Mouse (Mus musculus) kidney, embryonic 16.5 days (tissue): ENCODE results near the gene Lrig2. TPM values are rescaled to one million over a fixed set of nuclear protein-coding genes. Genes with fewer than 3 reads are reported as not detected.

ENCODE experiments used
- ATAC-seq: fragments of 200-750 bp; cut with Nextera tagmentation; 2 replicates; pipeline ENCODE4 v1.8.0; 2017; ENCODE audit warnings: moderate TSS enrichment; ENCODE audit not compliant: low FRiP score, low TSS enrichment
- H3K27ac ChIP-seq: fragments of 300-500 bp; sonication (generic); 2 replicates; pipeline ENCODE4 v1.5.1; 2014; ENCODE audit warnings: low read length
- H3K27me3 ChIP-seq: fragments of 300-500 bp; sonication (generic); 2 replicates; pipeline ENCODE4 v1.6.1; 2014; ENCODE audit warnings: low read length, control low read depth, mixed read lengths; ENCODE audit not compliant: insufficient read depth
- H3K36me3 ChIP-seq: fragments of 300-500 bp; sonication (generic); 2 replicates; pipeline ENCODE4 v1.6.1; 2014; ENCODE audit warnings: low read length, control low read depth, mixed read lengths; ENCODE audit not compliant: insufficient read depth
- H3K4me1 ChIP-seq: fragments of 300-500 bp; sonication (generic); 2 replicates; pipeline ENCODE4 v1.6.1; 2014; ENCODE audit warnings: low read length, control low read depth, mixed read lengths; ENCODE audit not compliant: insufficient read depth
- H3K4me2 ChIP-seq: fragments of 300-500 bp; sonication (generic); replicated peaks from 2 replicates; pipeline ENCODE4 v1.6.1; 2014; ENCODE audit warnings: low read depth, low read length
- H3K4me3 ChIP-seq: fragments of 300-500 bp; sonication (generic); 2 replicates; pipeline ENCODE4 v1.5.1; 2014; ENCODE audit warnings: mild to moderate bottlenecking, low read length
- H3K9ac ChIP-seq: fragments of 300-500 bp; sonication (generic); replicated peaks from 2 replicates; pipeline ENCODE4 v1.6.1; 2014; ENCODE audit warnings: low read length
- H3K9me3 ChIP-seq: fragments of 300-500 bp; sonication (generic); 2 replicates; pipeline ENCODE4 v1.6.1; 2016; ENCODE audit warnings: low read length, control low read depth
- WGBS: fragments of 180-500 bp; shearing (Covaris S2); extraction: QIAGEN DNeasy Blood & Tissue Kit; methylation state at CpG from one replicate; pipeline ENCODE4 v1.1.7; 2014; 5-methylcytosine and 5-hydroxymethylcytosine counted together
- polyA plus RNA-seq: library from polyadenylated mRNA; unstranded; fragments of >200 nt; fragmentation: Nextera tagmentation; extraction: Ambion mirVana; gene quantifications from 2 replicates; pipeline ENCODE4 v1.2.1, GENCODE M21; 2015

The Lrig2 gene
- polyA plus RNA-seq, 1 experiment from 2014 or later = 15.6 TPM

GRCm38 (mm10) chr3:104359225-104360135 lies 152.2 kb downstream of the Lrig2 start:
- Histone ChIP-seq H3K27me3 (no peaks in the 10 kb centered on the region), H3K27ac (0 out of 2 replicates have a peak overlapping the region, but pooled peaks have one; percentile 16), H3K4me2 (no peak overlapping the region), H3K4me1 (peaks cover 10% of the 10 kb centered on the region; the same call in 1 of the 2 replicates), H3K9me3 (no peaks in the 10 kb centered on the region), H3K9ac (no peak overlapping the region), H3K4me3 (no peak overlapping the region), H3K36me3 (no peaks in the 10 kb centered on the region)
- WGBS = 35% methylated on average over 8 of the region's 8 CpGs
- peak; percentile 78 for ATAC-seq

- H3K27me3 ChIP-seq = no peaks in the 10 kb centered on the region
- no peaks in the 10 kb centered on the region for H3K9me3 ChIP-seq
- H3K4me1 ChIP-seq = peaks cover 14% of the 10 kb centered on the region
- H3K36me3 ChIP-seq = no peaks in the 10 kb centered on the region
- 66% methylated on average over 5 of the region's 5 CpGs for WGBS
- H3K4me3 ChIP-seq = no peak overlapping the region
- no peak for ATAC-seq
- H3K27ac ChIP-seq = no peak overlapping the region
- H3K9ac ChIP-seq = no peak overlapping the region
- no peak overlapping the region for H3K4me2 ChIP-seq
Observed at GRCm38 (mm10) chr3:104358747-104359146, 153.0 kb downstream of the Lrig2 start.

- ATAC-seq = no peak
- Histone ChIP-seq H3K4me2 (no peak overlapping the region), H3K9me3 (no peaks in the 10 kb centered on the region), H3K4me3 (no peak overlapping the region), H3K4me1 (peaks cover 27% of the 10 kb centered on the region), H3K9ac (no peak overlapping the region), H3K36me3 (no peaks in the 10 kb centered on the region), H3K27ac (no peak overlapping the region), H3K27me3 (no peaks in the 10 kb centered on the region)
- WGBS = 85% methylated on average over 5 of the region's 5 CpGs
Observed at GRCm38 (mm10) chr3:104356106-104356505, 155.6 kb downstream of the Lrig2 start.

GRCm38 (mm10) chr3:104353884-104354283 lies 157.8 kb downstream of the Lrig2 start:
- H3K9ac ChIP-seq = no peak overlapping the region
- ATAC-seq = peak; percentile 60; the same call in 1 of the 2 replicates
- H3K9me3 ChIP-seq = no peaks in the 10 kb centered on the region
- H3K27ac ChIP-seq = no peak overlapping the region; the same call in 1 of the 2 replicates
- no peak overlapping the region for H3K4me3 ChIP-seq
- peaks cover 33% of the 10 kb centered on the region for H3K4me1 ChIP-seq
- H3K36me3 ChIP-seq = no peaks in the 10 kb centered on the region
- no peaks in the 10 kb centered on the region for H3K27me3 ChIP-seq
- no peak overlapping the region for H3K4me2 ChIP-seq
- 18% methylated on average over 3 of the region's 3 CpGs for WGBS

- no peak for ATAC-seq
- Histone ChIP-seq H3K4me3 (no peak overlapping the region), H3K9ac (no peak overlapping the region), H3K36me3 (no peaks in the 10 kb centered on the region), H3K4me2 (no peak overlapping the region), H3K27me3 (no peaks in the 10 kb centered on the region), H3K9me3 (no peaks in the 10 kb centered on the region), H3K27ac (no peak overlapping the region), H3K4me1 (peaks cover 33% of the 10 kb centered on the region)
- 24% methylated on average over 7 of the region's 7 CpGs for WGBS
Observed at GRCm38 (mm10) chr3:104352358-104353060, 159.2 kb downstream of the Lrig2 start.

- WGBS = 59% methylated on average over 2 of the region's 2 CpGs
- H3K4me1 ChIP-seq = peaks cover 33% of the 10 kb centered on the region
- no peak overlapping the region for H3K4me2 ChIP-seq
- no peaks in the 10 kb centered on the region for H3K9me3 ChIP-seq
- H3K9ac ChIP-seq = no peak overlapping the region
- no peak overlapping the region for H3K4me3 ChIP-seq
- no peak for ATAC-seq
- peak overlapping the region; percentile 75 for H3K27ac ChIP-seq
- no peaks in the 10 kb centered on the region for H3K36me3 ChIP-seq
- no peaks in the 10 kb centered on the region for H3K27me3 ChIP-seq
Observed at GRCm38 (mm10) chr3:104350253-104350945, 161.3 kb downstream of the Lrig2 start.

- peak overlapping the region; percentile 75 for H3K27ac ChIP-seq
- 0 out of 2 replicates have a peak overlapping the region, but pooled peaks have one; percentile 3 for H3K4me2 ChIP-seq
- WGBS = 64% methylated on average over 2 of the region's 2 CpGs
- no peaks in the 10 kb centered on the region for H3K27me3 ChIP-seq
- no peaks in the 10 kb centered on the region for H3K36me3 ChIP-seq
- peaks cover 33% of the 10 kb centered on the region for H3K4me1 ChIP-seq
- H3K9ac ChIP-seq = no peak overlapping the region
- H3K4me3 ChIP-seq = no peak overlapping the region
- no peaks in the 10 kb centered on the region for H3K9me3 ChIP-seq
- peak; percentile 36; the same call in 1 of the 2 replicates for ATAC-seq
Observed at GRCm38 (mm10) chr3:104349847-104350228, 161.9 kb downstream of the Lrig2 start.

GRCm38 (mm10) chr3:104349203-104349846 lies 162.4 kb downstream of the Lrig2 start:
- Histone ChIP-seq H3K4me1 (peaks cover 33% of the 10 kb centered on the region), H3K27me3 (no peaks in the 10 kb centered on the region), H3K4me3 (no peak overlapping the region), H3K36me3 (no peaks in the 10 kb centered on the region), H3K4me2 (0 out of 2 replicates have a peak overlapping the region, but pooled peaks have one; percentile 3), H3K9me3 (no peaks in the 10 kb centered on the region), H3K9ac (no peak overlapping the region), H3K27ac (peak overlapping the region; percentile 75)
- peak; percentile 33; the same call in 1 of the 2 replicates for ATAC-seq
- WGBS = 15% methylated on average over 8 of the region's 8 CpGs
